Mouse (Mus musculus): Measurements from ENCODE around the gene Phf7.

Gene Phf7

GRCm38 (mm10) chr14:31232404-31233069 is 18.6 kb downstream of the Phf7 start:
- no peak for DNase-seq (ENCODE audit: low read depth, low spot score)

DNA sequence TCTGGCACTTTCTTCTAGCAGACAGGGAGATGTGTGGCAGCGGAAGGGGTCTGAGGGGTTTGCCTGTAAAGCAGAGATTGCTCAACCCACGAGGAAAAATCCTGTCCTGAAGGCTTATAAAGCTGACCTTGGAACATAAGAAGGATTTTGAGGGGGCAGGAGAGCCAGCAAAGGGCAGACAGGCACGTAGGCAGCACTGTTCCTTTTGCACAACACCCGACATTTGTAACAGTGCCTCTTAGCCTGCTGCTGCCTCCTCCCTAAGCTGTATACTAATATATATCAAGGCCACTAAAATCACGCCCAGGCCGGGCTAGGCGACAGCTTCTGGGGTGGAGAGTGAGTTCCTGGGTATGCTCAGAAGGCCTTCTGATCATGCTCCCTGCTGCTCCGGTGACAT is 20.7 kb downstream of the Phf7 start:
- DNase-seq (ENCODE audit: low read depth, low spot score): no peak

DNA sequence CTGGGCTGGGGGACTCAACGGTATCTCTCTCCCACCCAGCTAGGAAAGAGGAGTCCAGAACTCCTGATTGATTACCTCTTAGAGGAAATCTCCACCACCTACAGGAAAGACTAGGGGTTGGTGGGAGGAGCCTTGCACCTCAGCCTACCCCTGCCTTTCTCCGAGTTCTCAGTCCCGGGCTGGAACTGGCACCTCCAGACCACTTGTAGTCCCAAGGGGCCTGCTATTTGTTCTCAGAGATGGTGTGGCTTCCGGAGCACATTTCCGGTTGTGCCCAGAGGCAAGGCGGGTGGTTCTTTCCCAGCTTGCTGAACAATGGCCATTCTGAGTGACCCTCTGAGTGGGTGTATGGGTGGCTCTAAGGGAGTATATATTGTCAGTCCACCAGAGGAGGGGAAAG is 22.9 kb downstream of the Phf7 start:
- no peak for DNase-seq (ENCODE audit: low read depth, low spot score)

- DNase-seq (ENCODE audit: low read depth, low spot score): no peak
These were observed 24.1 kb downstream of the Phf7 start for GRCm38 (mm10) chr14:31226978-31227377.

DNA sequence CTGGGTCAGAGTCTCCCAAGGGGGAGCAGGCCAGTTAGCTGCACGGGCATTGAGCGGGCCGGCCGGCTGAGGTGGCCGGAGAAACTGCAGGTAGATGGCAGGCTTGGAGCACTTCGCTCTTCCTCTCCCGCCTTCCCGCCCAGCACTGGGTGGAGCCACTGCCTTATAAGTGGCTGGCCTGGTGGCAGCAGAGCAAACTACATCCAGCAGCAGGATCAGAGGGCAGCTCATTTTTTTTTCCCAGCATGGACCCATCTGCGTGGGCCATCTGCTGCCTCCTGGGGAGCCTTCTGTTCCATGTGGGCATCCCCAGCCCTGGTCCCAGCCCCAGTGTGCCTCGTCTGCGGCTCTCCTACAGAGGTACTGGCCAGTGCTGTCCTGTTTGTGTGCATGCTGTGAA is 33.5 kb downstream of the Phf7 start, which contains the start of gene Sema3g:
Gene Sema3g (plus strand): TSS at position 195 of the 400 bp plus-strand sequence.
- no peak for DNase-seq (ENCODE audit: low read depth, low spot score)

- DNase-seq (ENCODE audit: low read depth, low spot score): no peak
These were observed 34.3 kb downstream of the Phf7 start, which contains the start of gene Nisch for GRCm38 (mm10) chr14:31216846-31217245. TSS of gene Nisch (minus strand) at chr14:31216946.

- DNase-seq (ENCODE audit: low read depth, low spot score): no peak
These were observed 35.7 kb downstream of the Phf7 start for GRCm38 (mm10) chr14:31215157-31216002.

GRCm38 (mm10) chr14:31214684-31215083 is 36.4 kb downstream of the Phf7 start:
- DNase-seq (ENCODE audit: low read depth, low spot score): no peak

DNA sequence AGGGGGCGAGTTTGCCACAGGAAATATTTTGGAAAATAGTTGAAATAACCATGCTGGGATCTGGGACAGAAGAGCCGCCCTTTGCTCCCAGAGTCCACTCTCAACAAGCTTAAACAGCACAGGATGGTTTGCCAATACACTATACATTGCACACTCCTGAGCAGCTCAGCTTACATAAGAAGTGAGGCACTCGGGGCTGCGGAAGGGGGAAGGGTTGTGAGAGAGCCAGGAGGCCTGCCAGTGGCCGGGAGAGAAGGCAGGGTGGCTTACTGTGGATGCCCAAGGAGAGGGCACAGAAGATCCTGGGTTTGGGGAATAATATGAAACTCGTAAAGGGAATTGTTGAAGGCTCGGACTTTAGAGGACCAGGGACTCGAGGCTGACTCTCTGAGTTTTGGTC is 37.2 kb downstream of the Phf7 start:
- no peak for DNase-seq (ENCODE audit: low read depth, low spot score)

DNA sequence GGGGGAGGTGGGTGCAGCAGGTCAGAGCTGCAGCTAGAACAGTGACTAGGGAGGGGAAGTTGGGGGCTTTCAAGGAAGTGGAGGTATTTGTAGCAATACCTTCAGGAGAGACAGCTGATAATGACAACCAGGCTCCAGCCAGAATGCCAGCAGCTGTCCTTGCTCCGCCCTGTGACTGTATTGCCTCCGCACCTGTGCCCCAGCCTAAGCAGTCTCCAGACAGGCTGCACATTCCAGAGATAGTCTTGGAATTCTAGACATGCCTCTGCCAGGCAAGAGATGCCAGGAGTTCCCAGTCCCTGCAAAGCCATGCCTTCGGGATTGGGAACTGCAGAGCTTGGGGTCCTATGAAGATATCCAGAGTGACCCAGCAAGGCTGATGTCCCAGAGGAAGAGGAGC is 38.6 kb downstream of the Phf7 start:
- no peak for DNase-seq (ENCODE audit: low read depth, low spot score)

DNA sequence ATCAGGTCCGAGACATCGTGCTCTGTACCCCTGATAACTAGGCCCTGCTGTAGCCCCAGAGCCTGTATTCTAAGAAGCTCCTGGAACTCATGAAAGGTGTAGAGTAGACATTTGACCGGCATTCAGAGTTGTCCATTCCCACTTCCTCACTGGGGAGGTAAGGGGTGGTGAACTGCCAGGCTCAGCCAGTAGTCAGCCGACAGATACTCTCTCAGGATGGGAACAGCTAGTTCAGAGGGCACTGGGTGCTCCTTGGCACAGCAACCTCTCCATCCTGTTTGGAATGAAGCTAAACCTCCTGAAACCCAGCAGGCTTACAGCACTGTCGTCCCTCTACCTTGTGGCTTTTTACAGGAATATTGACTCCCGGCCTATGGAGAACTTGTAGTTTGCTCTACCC is 39.3 kb downstream of the Phf7 start:
- no peak for DNase-seq (ENCODE audit: low read depth, low spot score)

DNA sequence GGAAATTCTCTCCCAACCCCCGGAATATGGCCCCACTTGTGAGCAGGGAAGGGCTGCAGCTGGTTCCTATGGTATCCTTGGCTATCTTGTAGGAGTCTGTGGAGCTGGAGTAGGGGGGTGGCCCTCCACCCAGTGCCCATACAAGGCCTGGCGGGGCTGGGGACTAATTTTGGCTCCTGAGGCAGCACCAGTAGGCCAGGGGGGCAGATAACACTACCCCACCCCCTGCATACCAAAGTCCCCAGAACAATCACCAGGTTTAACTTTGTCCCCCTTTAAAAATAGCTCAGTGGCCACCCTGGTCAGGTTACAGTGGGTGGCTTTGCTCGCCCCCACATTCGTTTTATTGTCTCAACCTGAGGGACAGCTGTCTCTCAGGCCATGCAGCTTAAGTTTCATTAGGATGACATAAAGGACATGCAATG is 42.0 kb downstream of the Phf7 start:
- DNase-seq (ENCODE audit: low read depth, low spot score): no peak

DNA sequence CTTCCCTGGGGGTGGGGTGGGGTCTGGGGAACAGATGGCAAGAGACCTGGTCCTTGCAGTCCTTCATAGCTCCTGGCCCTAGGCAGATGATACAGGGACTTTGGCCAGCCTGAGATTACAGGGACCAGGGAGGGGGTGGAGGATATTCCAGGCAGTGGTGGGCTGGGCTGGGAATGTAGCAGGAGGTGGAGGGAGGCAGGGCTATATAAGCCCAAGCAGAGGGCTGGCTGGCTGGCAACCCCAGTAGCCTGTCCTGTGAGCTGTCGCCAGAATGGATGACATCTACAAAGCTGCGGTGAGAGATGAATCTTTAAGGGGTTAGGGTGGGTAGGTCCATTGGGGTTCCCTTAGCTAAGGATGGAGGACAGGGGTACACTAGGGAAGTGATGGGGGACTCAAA is 43.0 kb downstream of the Phf7 start, which contains the start of gene Tnnc1:
Gene Tnnc1 (plus strand): TSS at position 229 of the 400 bp plus-strand sequence.
- no peak for DNase-seq (ENCODE audit: low read depth, low spot score)

DNA sequence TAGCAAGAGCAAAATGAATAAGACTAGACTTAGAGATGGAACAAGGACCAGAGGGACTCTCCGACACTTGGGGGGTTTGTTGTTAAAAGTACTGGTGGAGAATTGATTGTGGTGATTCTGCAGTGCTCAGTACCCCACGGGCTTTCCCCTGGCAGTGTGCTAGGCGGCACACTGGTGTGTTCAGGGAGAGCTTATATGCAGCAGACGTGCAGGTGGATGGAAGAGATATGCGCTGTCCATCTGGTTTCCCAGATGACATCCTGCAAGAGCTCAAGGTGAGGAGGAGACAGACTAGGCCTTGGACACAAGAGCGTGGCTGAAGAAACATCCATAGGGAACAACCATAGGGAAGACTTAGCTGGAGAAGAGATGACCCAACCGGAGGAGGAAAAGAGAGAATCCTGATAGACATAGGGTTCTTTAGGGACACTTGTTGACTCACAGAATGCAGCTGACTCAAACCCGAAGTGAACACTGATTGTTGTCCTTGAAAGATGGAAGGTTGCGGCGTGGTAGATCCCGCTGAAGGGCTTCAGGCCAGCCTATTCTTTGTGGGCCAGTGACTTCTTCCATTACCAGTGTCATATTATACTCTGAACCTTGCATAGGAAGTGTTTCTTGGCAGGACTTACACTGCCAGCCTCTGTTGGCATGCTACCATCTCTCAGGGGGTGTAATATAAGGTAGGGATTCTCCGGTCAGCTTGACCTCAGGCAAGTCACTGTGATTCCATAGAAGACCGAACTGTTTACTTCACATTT is 43.9 kb downstream of the Phf7 start:
- DNase-seq (ENCODE audit: low read depth, low spot score): no peak

- DNase-seq (ENCODE audit: low read depth, low spot score): peak; percentile 87
These were observed 44.6 kb downstream of the Phf7 start for GRCm38 (mm10) chr14:31206472-31206981.

GRCm38 (mm10) chr14:31205562-31206467 is 45.3 kb downstream of the Phf7 start:
- DNase-seq (ENCODE audit: low read depth, low spot score): no peak

DNA sequence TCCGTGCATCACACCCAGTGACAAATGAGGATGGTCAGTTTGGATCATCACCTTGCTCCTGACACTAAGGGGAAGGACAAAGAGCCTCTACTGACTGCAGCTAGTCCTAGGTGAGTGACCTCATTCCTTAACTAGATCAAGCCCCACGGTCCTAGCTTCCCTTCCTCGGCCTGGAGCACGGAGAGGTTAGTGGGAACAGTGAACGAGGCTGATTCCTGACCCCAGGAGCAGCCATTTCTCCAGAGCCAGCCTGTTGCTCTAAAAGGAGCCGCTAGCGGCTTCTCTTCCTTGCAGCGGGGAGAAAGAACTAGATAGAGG is 45.9 kb downstream of the Phf7 start:
- DNase-seq (ENCODE audit: low read depth, low spot score): no peak

GRCm38 (mm10) chr14:31204844-31205243 is 46.3 kb downstream of the Phf7 start:
- no peak for DNase-seq (ENCODE audit: low read depth, low spot score)

- DNase-seq (ENCODE audit: low read depth, low spot score): no peak
These were observed 51.1 kb downstream of the Phf7 start for GRCm38 (mm10) chr14:31200038-31200437.

- no peak for DNase-seq (ENCODE audit: low read depth, low spot score)
These were observed 51.5 kb downstream of the Phf7 start for GRCm38 (mm10) chr14:31199599-31199998.

Data from retina, adult 2 months (tissue).